Mouse (Mus musculus) hindbrain, embryonic 16.5 days (tissue): ENCODE measurements around the gene Grap2. TPM values are rescaled to one million over a fixed set of nuclear protein-coding genes. Genes with fewer than 3 reads are reported as not detected.

Experiments
- ATAC-seq: fragments of 200-750 bp; cut with Nextera tagmentation; 2 replicates; pipeline ENCODE4 v1.8.0; 2017; ENCODE audit warnings: moderate TSS enrichment, moderate library complexity
- H3K27ac ChIP-seq: fragments of 300-500 bp; sonication (generic); 2 replicates; pipeline ENCODE4 v1.5.1; 2014; ENCODE audit warnings: low read depth, mild to moderate bottlenecking, control low read depth, low read length, moderate library complexity
- H3K27me3 ChIP-seq: fragments of 300-500 bp; sonication (generic); replicated peaks from 2 replicates; pipeline ENCODE4 v1.6.1; 2014; ENCODE audit warnings: low read length; ENCODE audit not compliant: control insufficient read depth, insufficient read depth
- H3K36me3 ChIP-seq: fragments of 300-500 bp; sonication (generic); 2 replicates; pipeline ENCODE4 v1.6.1; 2014; ENCODE audit warnings: mild to moderate bottlenecking, low read length, moderate library complexity, mixed read lengths; ENCODE audit not compliant: control insufficient read depth, insufficient read depth
- H3K4me1 ChIP-seq: fragments of 300-500 bp; sonication (generic); 2 replicates; pipeline ENCODE4 v1.6.1; 2014; ENCODE audit warnings: low read depth, low read length; ENCODE audit not compliant: control insufficient read depth, insufficient read depth
- H3K4me2 ChIP-seq: fragments of 300-500 bp; sonication (generic); 2 replicates; pipeline ENCODE4 v1.6.1; 2014; ENCODE audit warnings: mild to moderate bottlenecking, low read length, control low read depth, moderate library complexity
- H3K4me3 ChIP-seq: fragments of 300-500 bp; sonication (generic); 2 replicates; pipeline ENCODE4 v1.5.1; 2014; ENCODE audit warnings: mild to moderate bottlenecking, low read length, control low read depth, moderate library complexity
- H3K9ac ChIP-seq: fragments of 300-500 bp; sonication (generic); 2 replicates; pipeline ENCODE4 v1.6.1; 2014; ENCODE audit warnings: low read depth, mild to moderate bottlenecking, control low read depth, low read length, moderate library complexity
- H3K9me3 ChIP-seq: fragments of 300-500 bp; sonication (generic); 2 replicates; pipeline ENCODE4 v1.6.1; 2014; ENCODE audit warnings: mild to moderate bottlenecking, low read length, moderate library complexity; ENCODE audit not compliant: control insufficient read depth
- WGBS: fragments of 180-500 bp; shearing (Covaris S2); extraction: QIAGEN DNeasy Blood & Tissue Kit; methylation state at CpG from one replicate; pipeline ENCODE4 v1.1.7; 2014; 5-methylcytosine and 5-hydroxymethylcytosine counted together
- polyA plus RNA-seq: library from polyadenylated mRNA; unstranded; fragments of >200 nt; fragmentation: Nextera tagmentation; extraction: Ambion mirVana; gene quantifications from 2 replicates; pipeline ENCODE4 v1.2.1, GENCODE M21; 2015

The Grap2 gene
- polyA plus RNA-seq, 1 experiment from 2014 or later, result 0.31 TPM

DNA sequence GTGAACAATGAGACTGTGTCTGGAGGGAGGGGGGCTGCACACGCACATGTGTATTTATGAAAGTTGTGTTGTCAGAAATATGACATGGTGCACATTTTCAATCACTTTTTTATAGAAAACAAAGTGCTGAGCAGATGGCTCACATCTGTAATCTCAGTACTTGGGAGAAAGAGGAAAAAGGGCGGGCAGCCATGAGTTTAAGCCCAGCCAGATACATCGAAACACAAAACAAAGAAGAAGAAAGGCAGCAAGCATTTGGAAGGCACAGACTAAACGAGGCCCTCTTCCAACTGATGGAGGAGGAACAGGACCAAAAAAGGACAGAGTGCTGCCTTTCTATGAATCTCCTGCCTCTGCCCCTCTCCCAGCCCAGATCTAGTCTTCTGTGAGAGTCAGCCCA, 88.6 kb downstream of the Grap2 start:
- 62% methylated on average over 4 of the region's 4 CpGs for WGBS
- ATAC-seq, result no peak
- no peaks in the 10 kb centered on the region for H3K36me3 ChIP-seq

DNA sequence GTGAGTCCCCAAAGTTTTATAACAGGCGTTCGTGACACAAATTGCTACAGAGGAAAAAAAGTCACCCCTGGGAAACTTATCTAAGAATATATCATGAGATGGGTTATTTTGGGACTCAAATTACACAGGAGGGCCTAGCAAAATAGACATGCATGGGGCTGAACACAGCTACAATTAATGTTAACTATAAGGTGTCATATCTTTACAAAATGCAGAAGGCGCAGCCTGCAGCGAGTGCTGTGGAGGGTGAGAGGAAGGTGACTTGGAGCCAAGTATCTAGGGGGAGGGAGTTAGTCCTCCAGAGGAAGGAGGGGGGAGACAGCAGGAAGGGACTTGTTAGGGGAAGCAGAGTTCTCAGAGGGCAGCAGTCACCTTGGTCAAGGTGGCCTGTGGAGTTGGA, 92.0 kb downstream of the Grap2 start:
- 89% methylated on average over 4 of the region's 4 CpGs for WGBS
- no peaks in the 10 kb centered on the region for H3K27me3 ChIP-seq
- H3K27ac ChIP-seq, result no peak overlapping the region
- no peak for ATAC-seq
- no peak overlapping the region for H3K4me2 ChIP-seq
- H3K9ac ChIP-seq, result no peak overlapping the region
- H3K4me1 ChIP-seq, result no peaks in the 10 kb centered on the region
- no peak overlapping the region for H3K4me3 ChIP-seq
- H3K9me3 ChIP-seq, result no peaks in the 10 kb centered on the region
- H3K36me3 ChIP-seq, result no peaks in the 10 kb centered on the region

More for the DNA sequence above, 88.6 kb downstream of the Grap2 start:
- no peaks in the 10 kb centered on the region for H3K9me3 ChIP-seq
- no peak overlapping the region for H3K4me3 ChIP-seq
- no peaks in the 10 kb centered on the region for H3K27me3 ChIP-seq
- H3K27ac ChIP-seq, result no peak overlapping the region
- no peak overlapping the region for H3K9ac ChIP-seq
- no peak overlapping the region for H3K4me2 ChIP-seq
- peaks cover 4% of the 10 kb centered on the region for H3K4me1 ChIP-seq

DNA sequence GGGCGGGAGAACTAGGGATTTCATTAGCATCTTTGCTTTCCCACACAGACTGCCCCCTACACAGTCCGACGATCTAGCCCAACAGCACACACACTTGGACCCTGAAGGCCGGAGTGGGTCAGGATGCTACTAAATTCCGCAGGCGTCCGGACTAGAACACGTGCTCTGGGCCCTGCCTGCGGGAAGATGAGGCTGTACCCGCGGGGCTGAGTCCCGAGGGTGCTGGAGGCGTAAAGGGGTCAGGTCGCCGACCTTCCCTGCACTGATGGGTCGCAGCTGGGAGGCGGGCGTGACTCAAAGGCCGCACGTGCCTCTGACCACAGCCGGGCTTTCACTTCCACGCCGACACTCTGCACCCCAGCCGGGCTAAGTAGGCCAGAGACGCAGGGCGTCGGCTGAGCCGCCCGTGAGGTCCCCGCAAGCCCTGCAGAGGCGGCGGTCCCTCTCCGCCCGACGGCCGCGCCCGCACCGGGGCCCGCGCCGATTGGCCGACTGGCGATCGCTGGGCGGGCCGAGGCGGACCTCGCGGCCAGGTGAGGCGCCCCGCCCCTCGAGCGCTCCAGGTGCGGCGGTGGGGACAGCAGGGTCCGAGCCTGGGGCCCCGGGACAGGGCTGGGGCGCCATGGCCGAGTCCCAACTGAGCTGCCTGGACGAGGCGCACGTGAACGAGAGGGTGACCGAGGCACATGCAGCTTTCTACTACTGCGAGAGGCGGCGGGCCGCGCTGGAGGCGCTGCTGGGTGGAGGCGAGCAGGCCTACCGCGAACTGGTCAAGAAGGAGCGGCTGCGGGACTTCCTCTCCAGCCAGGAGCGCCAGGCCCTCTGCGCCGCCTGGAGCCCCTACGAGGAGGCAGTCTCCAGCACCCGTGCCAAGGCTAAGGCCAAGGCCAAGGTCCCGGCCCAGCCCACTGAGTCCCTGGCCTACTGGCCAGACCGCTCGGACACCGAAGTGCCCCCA, 99.2 kb downstream of the Grap2 start, which contains the start of gene Fam83f:
TSS of gene Fam83f (plus strand) at position 553 of the 958 bp plus-strand sequence.
- Histone ChIP-seq H3K27me3 (peaks cover 18% of the 10 kb centered on the region), H3K27ac (no peak within 1 kb of the TSS), H3K36me3 (no peaks in the 10 kb centered on the region), H3K4me3 (peak within 1 kb of the TSS; percentile 42), H3K4me2 (peak within 1 kb of the TSS; percentile 72), H3K4me1 (peaks cover 9% of the 10 kb centered on the region), H3K9ac (peak within 1 kb of the TSS; percentile 59), H3K9me3 (no peaks in the 10 kb centered on the region)
- ATAC-seq, result peak; percentile 54; the same call in 1 of the 2 replicates
- WGBS, result 5% methylated on average over 79 of the region's 85 CpGs

DNA sequence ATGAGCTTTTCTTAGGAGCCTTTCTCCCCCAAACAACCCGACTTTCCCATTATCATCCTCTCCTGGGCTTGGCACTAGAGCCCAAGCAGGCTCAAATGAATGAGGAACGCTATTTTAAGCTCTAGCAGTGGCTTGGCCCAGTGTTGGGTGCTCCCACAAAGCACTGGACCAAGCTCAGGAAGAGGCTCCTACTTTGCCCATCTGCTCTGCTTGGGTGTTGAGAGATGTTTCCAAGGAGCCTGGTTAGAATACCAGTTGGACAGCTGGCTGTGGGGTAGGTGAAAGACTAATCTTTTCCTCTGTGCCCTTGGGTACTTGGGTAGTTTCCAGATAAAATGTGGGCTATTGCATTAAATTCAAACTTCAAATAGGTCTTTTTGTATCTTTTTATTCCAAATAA, 100.4 kb downstream of the Grap2 start:
- H3K36me3 ChIP-seq, result no peaks in the 10 kb centered on the region
- H3K4me3 ChIP-seq, result no peak overlapping the region
- no peak overlapping the region for H3K27ac ChIP-seq
- ATAC-seq, result no peak
- peaks cover 18% of the 10 kb centered on the region for H3K27me3 ChIP-seq
- peaks cover 9% of the 10 kb centered on the region for H3K4me1 ChIP-seq
- WGBS, result 63% methylated on average over 2 of the region's 2 CpGs
- H3K9ac ChIP-seq, result no peak overlapping the region
- H3K9me3 ChIP-seq, result no peaks in the 10 kb centered on the region
- H3K4me2 ChIP-seq, result no peak overlapping the region

DNA sequence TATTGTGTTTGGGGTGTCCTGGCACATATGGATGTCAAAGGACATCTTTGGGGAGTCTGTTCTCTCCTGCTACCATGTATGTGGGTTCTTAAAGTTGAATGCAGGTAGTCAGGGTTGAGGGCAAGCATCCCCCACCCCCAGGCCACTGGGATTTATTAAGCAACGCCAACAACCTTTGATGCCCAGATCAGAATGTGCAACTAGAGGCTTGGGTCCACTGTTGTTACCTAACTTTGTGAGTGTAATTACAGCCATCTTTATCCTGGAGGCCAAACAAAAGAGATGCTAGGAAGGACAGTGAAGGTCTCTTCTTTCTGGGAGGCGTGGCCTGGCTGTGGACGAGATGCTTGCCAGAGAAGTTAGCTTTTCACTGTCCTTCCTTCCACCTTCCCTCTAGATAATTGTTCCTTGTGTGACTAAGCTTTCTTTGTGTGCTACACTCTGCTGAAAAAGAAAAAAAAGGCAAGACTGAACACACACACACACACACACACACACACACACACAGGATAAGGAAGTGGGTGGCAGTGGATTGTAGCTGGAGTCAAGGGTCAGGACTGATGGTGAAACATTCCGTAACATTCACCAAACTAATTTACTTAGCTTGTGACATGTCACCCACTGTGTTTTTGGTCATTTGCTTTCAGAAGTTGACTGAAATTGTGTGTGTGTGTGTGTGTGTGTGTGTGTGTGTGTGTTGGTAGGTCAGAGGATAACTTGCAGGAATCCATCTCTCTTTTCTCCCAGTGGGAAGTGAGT, 101.1 kb downstream of the Grap2 start:
- Histone ChIP-seq H3K9ac (no peak overlapping the region), H3K27ac (no peak overlapping the region), H3K36me3 (no peaks in the 10 kb centered on the region), H3K4me2 (no peak overlapping the region), H3K9me3 (no peaks in the 10 kb centered on the region), H3K4me3 (no peak overlapping the region), H3K27me3 (peaks cover 18% of the 10 kb centered on the region), H3K4me1 (peaks cover 9% of the 10 kb centered on the region)
- no peak for ATAC-seq
- 64% methylated on average over 4 of the region's 4 CpGs for WGBS

DNA sequence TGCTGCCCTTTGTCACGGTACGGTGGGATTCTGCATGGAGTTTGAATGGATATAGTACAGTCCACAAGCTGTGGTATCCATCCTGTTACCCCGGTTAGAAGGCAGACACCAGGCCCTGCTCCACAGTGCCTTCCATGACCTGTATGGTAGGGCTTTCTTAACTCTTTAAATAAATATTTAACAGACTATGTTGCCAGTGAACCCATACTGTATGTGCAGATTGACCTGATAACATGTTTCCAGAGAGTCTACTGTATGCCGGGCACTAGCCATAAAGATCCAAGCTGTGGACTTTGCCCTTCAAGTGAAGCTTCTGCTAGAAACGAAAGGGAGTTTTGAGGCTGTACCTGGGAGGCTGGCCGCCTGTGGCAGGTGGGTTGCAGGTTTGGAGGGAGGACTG, 102.3 kb downstream of the Grap2 start:
- Histone ChIP-seq H3K4me2 (no peak overlapping the region), H3K27me3 (peaks cover 15% of the 10 kb centered on the region), H3K4me1 (peaks cover 13% of the 10 kb centered on the region), H3K36me3 (no peaks in the 10 kb centered on the region), H3K9me3 (no peaks in the 10 kb centered on the region), H3K27ac (no peak overlapping the region), H3K4me3 (no peak overlapping the region), H3K9ac (no peak overlapping the region)
- no peak for ATAC-seq
- WGBS, result 86% methylated on average over 6 of the region's 6 CpGs

DNA sequence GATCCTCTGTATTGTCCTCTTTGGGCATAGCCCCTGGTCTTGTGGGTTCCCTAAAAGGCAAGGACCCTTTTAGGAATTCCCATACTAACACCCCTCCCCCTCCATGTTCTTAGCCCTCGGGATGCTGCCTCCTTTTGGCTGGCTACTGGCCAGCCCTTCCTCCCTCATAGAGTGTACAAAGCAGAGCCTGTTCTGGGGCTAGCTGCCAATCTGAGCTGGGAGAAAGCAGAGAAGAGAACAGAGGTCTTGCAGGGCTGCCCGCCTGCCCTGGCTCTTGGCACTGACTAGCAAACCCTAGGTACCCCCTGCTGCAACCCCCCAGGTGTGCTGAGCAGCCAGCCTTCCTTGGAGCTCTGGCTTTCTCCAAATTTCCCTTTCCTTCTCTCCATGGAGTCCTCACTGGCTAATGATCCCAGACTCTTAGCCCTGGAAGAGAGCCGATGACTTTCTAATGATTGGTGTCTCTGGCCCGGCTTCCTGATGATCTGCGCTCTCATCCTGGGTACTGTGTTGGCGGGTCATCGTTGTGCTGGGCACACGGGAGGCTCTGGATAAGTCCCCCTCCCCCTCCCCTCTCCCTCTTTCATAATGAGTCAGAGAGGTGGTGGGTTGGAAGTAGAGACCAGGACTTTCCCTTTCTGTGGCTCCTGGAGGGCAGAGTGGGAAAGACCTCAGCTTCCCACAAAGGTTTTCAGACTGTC, 107.3 kb downstream of the Grap2 start:
- ATAC-seq, result peak; percentile 88

DNA sequence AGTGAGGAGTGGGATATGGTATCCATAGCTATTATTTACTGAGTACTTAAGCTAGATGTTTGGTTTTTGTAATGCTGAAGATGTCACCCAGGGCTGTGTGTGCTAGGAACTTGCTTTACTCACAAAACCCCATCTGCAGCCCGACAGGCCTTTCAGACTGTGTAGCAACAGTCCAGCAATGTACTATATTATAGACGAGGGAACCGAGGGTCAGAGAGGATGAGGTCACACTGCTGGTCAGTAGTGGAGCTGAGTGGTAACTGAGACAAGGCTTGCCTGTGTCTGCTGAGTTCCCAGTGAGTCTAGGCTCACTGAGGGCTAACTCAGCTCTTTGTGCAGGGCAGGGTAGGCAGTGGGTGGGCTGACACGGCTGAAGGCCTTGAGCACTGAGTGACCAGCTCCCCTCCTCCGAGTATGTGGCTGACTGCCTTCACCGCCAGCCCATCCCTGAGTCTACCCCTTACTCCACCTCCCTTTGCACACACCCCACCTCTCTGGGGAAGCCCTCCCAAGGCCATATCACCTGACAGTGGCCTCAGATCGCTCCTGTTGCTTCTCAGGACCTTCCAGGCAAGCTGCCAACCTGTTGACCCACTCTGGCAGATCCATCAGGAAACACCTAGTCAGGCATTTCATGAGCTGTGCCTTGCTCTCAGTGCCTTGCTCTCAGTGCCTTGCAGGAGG, 108.1 kb downstream of the Grap2 start:
- H3K4me3 ChIP-seq, result no peak overlapping the region
- H3K9ac ChIP-seq, result no peak overlapping the region
- no peaks in the 10 kb centered on the region for H3K27me3 ChIP-seq
- H3K9me3 ChIP-seq, result no peaks in the 10 kb centered on the region
- WGBS, result 56% methylated on average over 7 of the region's 7 CpGs
- peaks cover 19% of the 10 kb centered on the region for H3K4me1 ChIP-seq
- no peak overlapping the region for H3K4me2 ChIP-seq
- ATAC-seq, result no peak
- H3K36me3 ChIP-seq, result no peaks in the 10 kb centered on the region
- no peak overlapping the region for H3K27ac ChIP-seq

More for the DNA sequence above, 107.3 kb downstream of the Grap2 start:
- 25% methylated on average over 8 of the region's 8 CpGs for whole genome bisulfite sequencing
- H3K36me3 ChIP-seq, result no peaks in the 10 kb centered on the region
- no peaks in the 10 kb centered on the region for H3K9me3 ChIP-seq
- H3K27me3 ChIP-seq, result no peaks in the 10 kb centered on the region
- peaks cover 15% of the 10 kb centered on the region for H3K4me1 ChIP-seq
- H3K4me3 ChIP-seq, result no peak overlapping the region
- H3K27ac ChIP-seq, result peak overlapping the region; percentile 61
- H3K4me2 ChIP-seq, result no peak overlapping the region
- H3K9ac ChIP-seq, result no peak overlapping the region
